In genomic region chr11:117057451-117057850, GRCm38 (mm10) we compare ENCODE assay signal across 8 mouse cellular contexts. TPM values are rescaled to one million over a fixed set of nuclear protein-coding genes. Genes with fewer than 3 reads are reported as not detected.
DNase-seq lines count a peak whose midpoint lies in the region; ATAC-seq and TF ChIP-seq lines count a peak whose summit lies in the region.
"Had no signal": no experiment of that assay in that cellular context is flagged by ENCODE, and none has a peak within 500 bp of the region (broad histone marks: within the 10 kb centered on the region; RNA-seq: fewer than 3 reads in every experiment).

No protein-coding gene starts in this region.

- H3K9me3 ChIP-seq in hindbrain, embryonic 16.5 days (ENCODE audit: control insufficient read depth, low read length) = no peaks in the 10 kb centered on the region
- no peaks in the 10 kb centered on the region for H3K9me3 ChIP-seq in limb, embryonic 10.5 days (replicated peaks)
- H3K9me3 ChIP-seq: lung, embryonic 15.5 days had no signal

- H3K27me3 ChIP-seq in C2C12 (ENCODE audit: control insufficient read depth, insufficient read depth, insufficient read length) = no peaks in the 10 kb centered on the region
- H3K27me3 ChIP-seq in hindbrain, embryonic 16.5 days (replicated peaks; ENCODE audit: control insufficient read depth, insufficient read depth, low read length) = no peaks in the 10 kb centered on the region
- H3K27me3 ChIP-seq in limb, embryonic 10.5 days (ENCODE audit: low read depth, poor library complexity, severe bottlenecking) = peaks cover 10% of the 10 kb centered on the region; the same call in 1 of the 2 replicates
- H3K27me3 ChIP-seq: lung, embryonic 15.5 days had no signal

- peak; percentile 9; the same call in 1 of the 2 replicates for ATAC-seq in hindbrain, embryonic 16.5 days

- H3ac ChIP-seq in C2C12 (ENCODE audit: control insufficient read depth, insufficient read length, low read depth) = no peak overlapping the region

- no peak overlapping the region; the same call in 1 of the 2 replicates for H3K4me2 ChIP-seq in hindbrain, embryonic 16.5 days (ENCODE audit: low read length)
- H3K4me2 ChIP-seq: lung, embryonic 15.5 days had no signal

- DNase-seq in 3T3-L1 (ENCODE audit: low read depth, low spot score) = peak; percentile 66
- DNase-seq in cerebellum, postnatal 10 days = peak; percentile 83 to 86
- peak; percentile 61 for DNase-seq in limb, embryonic 10.5 days (ENCODE audit: low spot score)
- peak; percentile 50 for DNase-seq in right cerebral cortex, postnatal 14 days
- no peak for DNase-seq in spleen, adult 12 weeks (ENCODE audit: low spot score)

- H3K27ac ChIP-seq in hindbrain, embryonic 16.5 days (ENCODE audit: low read depth, low read length) = no peak overlapping the region
- peak overlapping the region; percentile 71 for H3K27ac ChIP-seq in limb, embryonic 10.5 days
- H3K27ac ChIP-seq: lung, embryonic 15.5 days had no signal

- no peaks in the 10 kb centered on the region for H3K79me3 ChIP-seq in C2C12 (ENCODE audit: low read depth)

- H3K36me3 ChIP-seq in C2C12 (ENCODE audit: control insufficient read depth, insufficient read depth) = no peaks in the 10 kb centered on the region
- no peaks in the 10 kb centered on the region for H3K36me3 ChIP-seq in hindbrain, embryonic 16.5 days (ENCODE audit: control insufficient read depth, insufficient read depth, low read length)
- no peaks in the 10 kb centered on the region for H3K36me3 ChIP-seq in limb, embryonic 10.5 days
- H3K36me3 ChIP-seq: lung, embryonic 15.5 days had no signal

- H3K9ac ChIP-seq in hindbrain, embryonic 16.5 days (ENCODE audit: low read depth, low read length) = peak overlapping the region; percentile 60
- H3K9ac ChIP-seq: lung, embryonic 15.5 days had no signal

- peaks cover 18% of the 10 kb centered on the region for H3K4me1 ChIP-seq in hindbrain, embryonic 16.5 days (ENCODE audit: control insufficient read depth, insufficient read depth, low read depth, low read length)
- H3K4me1 ChIP-seq in limb, embryonic 10.5 days = peaks cover 19% of the 10 kb centered on the region
- H3K4me1 ChIP-seq: lung, embryonic 15.5 days had no signal

- peak; percentile 62 for TF ChIP-seq CTCF in C2C12 (IDR thresholded peaks at IDR 0.05; ENCODE audit: control insufficient read depth, insufficient read depth, insufficient read length)

- H3K4me3 ChIP-seq in C2C12 (ENCODE audit: insufficient read depth, poor library complexity, severe bottlenecking) = no peak overlapping the region
- no peak overlapping the region for H3K4me3 ChIP-seq in hindbrain, embryonic 16.5 days (ENCODE audit: low read length)
- no peak overlapping the region for H3K4me3 ChIP-seq in limb, embryonic 10.5 days
- H3K4me3 ChIP-seq: lung, embryonic 15.5 days had no signal

- H3K79me2 ChIP-seq in C2C12 (ENCODE audit: control insufficient read depth, insufficient read depth) = no peaks in the 10 kb centered on the region

- 30% methylated on average over 7 of the region's 7 CpGs for WGBS in hindbrain, embryonic 16.5 days
- 44% methylated on average over 7 of the region's 7 CpGs for WGBS in limb, embryonic 10.5 days

TF ChIP-seq in C2C12, 6 proteins besides CTCF, POLR2A, EP300 and RAD21:
- no peak for TF ChIP-seq MAX (IDR thresholded peaks at IDR 0.05)

RNA-seq across cellular contexts. Expression of gene Sec14l1, which starts 57.5 kb away (rescaled TPM):
- 41.9 TPM for polyA plus RNA-seq in C2C12 (2012; fragmentation: generic; extraction: Trizol)
- 53.9 and 63.4 TPM in 2 replicates for polyA plus RNA-seq in hindbrain, embryonic 16.5 days (2015; fragmentation: Nextera tagmentation; extraction: Ambion mirVana)
- 40.1 and 47.8 TPM in 2 replicates for polyA plus RNA-seq in limb, embryonic 10.5 days (2016; fragmentation: Nextera tagmentation; extraction: Ambion mirVana)
